Mouse (Mus musculus) neural tube, embryonic 13.5 days (tissue): ENCODE measurements around the gene Ppp2r2d. TPM values are rescaled to one million over a fixed set of nuclear protein-coding genes. Genes with fewer than 3 reads are reported as not detected.

ENCODE experiments used
- ATAC-seq: fragments of 200-750 bp; cut with Nextera tagmentation; 2 replicates; pipeline ENCODE4 v1.8.0; 2017; ENCODE audit warnings: low read depth, mild to moderate bottlenecking, moderate TSS enrichment, moderate library complexity
- H3K27ac ChIP-seq: fragments of 300-500 bp; sonication (generic); replicated peaks from 2 replicates; pipeline ENCODE4 v1.5.1; 2015; ENCODE audit warnings: moderate library complexity, mild to moderate bottlenecking, inconsistent platforms
- H3K27me3 ChIP-seq: fragments of 300-500 bp; sonication (generic); 2 replicates; pipeline ENCODE4 v1.6.1; 2015; ENCODE audit warnings: mild to moderate bottlenecking, inconsistent platforms
- H3K36me3 ChIP-seq: fragments of 300-500 bp; sonication (generic); 2 replicates; pipeline ENCODE4 v1.6.1; 2015; ENCODE audit warnings: mild to moderate bottlenecking, inconsistent platforms
- H3K4me1 ChIP-seq: fragments of 300-500 bp; sonication (generic); replicated peaks from 2 replicates; pipeline ENCODE4 v1.6.1; 2015; ENCODE audit warnings: inconsistent platforms
- H3K4me2 ChIP-seq: fragments of 300-500 bp; sonication (generic); 2 replicates; pipeline ENCODE4 v1.6.1; 2015; ENCODE audit warnings: inconsistent platforms, mild to moderate bottlenecking, moderate library complexity
- H3K4me3 ChIP-seq: fragments of 300-500 bp; sonication (generic); 2 replicates; pipeline ENCODE4 v1.5.1; 2015; ENCODE audit warnings: mild to moderate bottlenecking, inconsistent platforms
- H3K9ac ChIP-seq: fragments of 300-500 bp; sonication (generic); 2 replicates; pipeline ENCODE4 v1.6.1; 2015; ENCODE audit warnings: moderate library complexity, mild to moderate bottlenecking, inconsistent platforms
- H3K9me3 ChIP-seq: fragments of 300-500 bp; sonication (generic); 2 replicates; pipeline ENCODE4 v1.6.1; 2016; ENCODE audit warnings: inconsistent platforms
- WGBS: fragments of 180-500 bp; shearing (Covaris S2); methylation state at CpG from one replicate; pipeline ENCODE4 v1.1.7; 2015; 5-methylcytosine and 5-hydroxymethylcytosine counted together
- polyA plus RNA-seq: library from polyadenylated mRNA; unstranded; fragments of >200 nt; fragmentation: Nextera tagmentation; extraction: Ambion mirVana; gene quantifications from 2 replicates; pipeline ENCODE4 v1.2.1, GENCODE M21; 2015

Gene Ppp2r2d
- polyA plus RNA-seq, 1 experiment from 2014 or later, result 84.9 TPM

DNA sequence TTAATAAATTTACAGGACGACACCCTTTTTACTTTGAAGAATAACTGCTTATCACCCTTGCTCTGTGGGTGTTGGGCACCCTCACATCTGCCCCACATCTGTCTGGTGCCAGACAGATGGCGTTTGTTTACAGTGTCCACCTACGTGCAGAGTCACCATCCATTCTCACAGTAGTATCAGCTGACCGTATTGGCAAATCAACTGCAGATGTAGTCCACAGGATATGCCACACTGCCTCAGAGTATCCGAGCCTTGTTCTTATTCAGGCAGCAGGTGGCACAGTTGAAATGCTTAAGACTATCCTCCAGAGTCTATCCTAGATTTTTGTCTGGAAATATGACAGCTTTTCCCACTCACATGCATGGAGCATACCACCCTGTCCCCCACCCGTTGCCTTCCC, 21.4 kb downstream of the Ppp2r2d start:
- WGBS, result 81% methylated on average over 6 of the region's 6 CpGs
- Histone ChIP-seq H3K4me3 (no peak overlapping the region), H3K4me2 (no peak overlapping the region), H3K36me3 (peaks cover 44% of the 10 kb centered on the region), H3K9me3 (no peaks in the 10 kb centered on the region), H3K9ac (no peak overlapping the region), H3K27me3 (no peaks in the 10 kb centered on the region), H3K4me1 (peaks cover 9% of the 10 kb centered on the region; the same call in 1 of the 2 replicates), H3K27ac (no peak overlapping the region)
- no peak for ATAC-seq

DNA sequence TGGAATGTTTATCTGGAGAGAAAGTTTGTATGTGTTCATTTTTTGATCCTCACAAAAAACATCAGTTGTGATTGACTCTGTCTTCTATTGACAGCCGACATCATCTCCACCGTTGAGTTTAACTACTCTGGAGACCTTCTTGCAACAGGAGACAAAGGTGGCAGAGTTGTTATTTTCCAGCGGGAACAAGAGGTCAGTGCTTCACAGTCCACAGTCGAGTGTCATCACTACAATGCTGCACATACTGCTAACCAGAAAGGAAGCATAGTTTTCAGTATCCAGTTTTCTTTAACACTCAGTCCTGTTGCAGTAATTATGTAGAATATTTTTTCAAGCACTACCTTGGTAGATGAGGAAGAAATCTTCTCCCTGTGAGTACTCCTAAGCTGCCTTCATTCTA, 22.4 kb downstream of the Ppp2r2d start:
- peaks cover 54% of the 10 kb centered on the region for H3K36me3 ChIP-seq
- H3K27me3 ChIP-seq, result no peaks in the 10 kb centered on the region
- no peak overlapping the region for H3K4me3 ChIP-seq
- WGBS, result 93% methylated on average over 4 of the region's 4 CpGs
- H3K27ac ChIP-seq, result no peak overlapping the region
- H3K4me2 ChIP-seq, result no peak overlapping the region
- H3K9me3 ChIP-seq, result no peaks in the 10 kb centered on the region
- H3K9ac ChIP-seq, result no peak overlapping the region
- H3K4me1 ChIP-seq, result peaks cover 8% of the 10 kb centered on the region; the same call in 1 of the 2 replicates
- ATAC-seq, result no peak

GRCm38 (mm10) chr7:138872956-138873355, 27.1 kb downstream of the Ppp2r2d start:
- ATAC-seq, result no peak
- no peaks in the 10 kb centered on the region for H3K9me3 ChIP-seq
- H3K27me3 ChIP-seq, result no peaks in the 10 kb centered on the region
- H3K9ac ChIP-seq, result no peak overlapping the region
- H3K36me3 ChIP-seq, result peaks cover 97% of the 10 kb centered on the region
- H3K4me2 ChIP-seq, result no peak overlapping the region
- WGBS, result 82% methylated on average over 3 of the region's 3 CpGs
- H3K4me3 ChIP-seq, result no peak overlapping the region
- H3K4me1 ChIP-seq, result no peaks in the 10 kb centered on the region
- no peak overlapping the region for H3K27ac ChIP-seq

DNA sequence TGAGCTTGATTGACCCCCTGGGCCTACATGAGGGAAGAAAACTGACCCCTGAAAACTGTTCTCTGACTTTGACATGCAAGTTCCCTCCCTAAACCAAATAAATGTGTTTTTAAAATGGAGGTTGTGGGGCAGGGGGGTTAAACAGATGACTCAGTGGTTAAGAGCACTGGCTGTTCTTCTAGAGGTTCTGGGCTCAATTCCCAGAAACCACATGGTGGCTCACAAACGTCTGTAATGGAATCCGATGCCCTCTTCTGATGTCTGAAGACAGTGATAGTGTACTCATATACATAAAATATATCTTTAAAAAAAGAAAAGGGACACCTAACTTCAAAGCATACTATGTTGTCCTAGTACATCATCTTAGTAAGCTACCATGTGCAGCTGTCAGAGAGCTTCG, 29.2 kb downstream of the Ppp2r2d start:
- H3K4me2 ChIP-seq, result no peak overlapping the region
- 79% methylated on average over 3 of the region's 3 CpGs for WGBS
- H3K9ac ChIP-seq, result no peak overlapping the region
- H3K9me3 ChIP-seq, result no peaks in the 10 kb centered on the region
- no peak for ATAC-seq
- H3K27ac ChIP-seq, result no peak overlapping the region
- peaks cover 97% of the 10 kb centered on the region for H3K36me3 ChIP-seq
- no peaks in the 10 kb centered on the region for H3K27me3 ChIP-seq
- no peaks in the 10 kb centered on the region for H3K4me1 ChIP-seq
- no peak overlapping the region for H3K4me3 ChIP-seq

DNA sequence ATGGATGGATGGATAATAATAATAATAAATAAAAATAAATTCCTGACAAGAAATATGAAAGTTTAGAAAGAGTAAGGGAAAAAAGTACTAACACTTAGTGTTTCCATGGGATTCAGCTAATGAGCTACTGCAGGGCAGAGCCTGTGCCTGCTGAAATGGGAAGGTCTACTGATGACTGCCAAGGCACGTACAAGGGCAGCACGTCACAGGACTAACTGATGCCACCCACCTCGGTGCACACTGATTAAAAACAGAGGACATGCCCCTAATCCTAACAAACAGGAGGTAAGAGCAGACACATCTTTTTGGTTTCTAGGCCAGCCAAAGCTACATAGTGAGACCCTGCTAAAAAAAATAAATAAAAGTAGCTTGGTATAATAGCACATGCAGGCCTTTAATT, 37.8 kb downstream of the Ppp2r2d start:
- H3K27me3 ChIP-seq, result no peaks in the 10 kb centered on the region
- no peak overlapping the region for H3K4me2 ChIP-seq
- no peak overlapping the region for H3K27ac ChIP-seq
- peaks cover 62% of the 10 kb centered on the region for H3K36me3 ChIP-seq
- no peaks in the 10 kb centered on the region for H3K4me1 ChIP-seq
- no peak for ATAC-seq
- 97% methylated on average over 3 of the region's 3 CpGs for WGBS
- H3K9me3 ChIP-seq, result no peaks in the 10 kb centered on the region
- H3K9ac ChIP-seq, result no peak overlapping the region
- no peak overlapping the region for H3K4me3 ChIP-seq

- Histone ChIP-seq H3K4me3 (no peak overlapping the region), H3K9me3 (no peaks in the 10 kb centered on the region), H3K9ac (no peak overlapping the region), H3K27me3 (no peaks in the 10 kb centered on the region), H3K36me3 (peaks cover 43% of the 10 kb centered on the region), H3K27ac (no peak overlapping the region), H3K4me1 (no peaks in the 10 kb centered on the region), H3K4me2 (no peak overlapping the region)
- no peak for ATAC-seq
- 84% methylated on average over 13 of the region's 13 CpGs for WGBS
Measured at GRCm38 (mm10) chr7:138885365-138886289, 39.7 kb downstream of the Ppp2r2d start.

DNA sequence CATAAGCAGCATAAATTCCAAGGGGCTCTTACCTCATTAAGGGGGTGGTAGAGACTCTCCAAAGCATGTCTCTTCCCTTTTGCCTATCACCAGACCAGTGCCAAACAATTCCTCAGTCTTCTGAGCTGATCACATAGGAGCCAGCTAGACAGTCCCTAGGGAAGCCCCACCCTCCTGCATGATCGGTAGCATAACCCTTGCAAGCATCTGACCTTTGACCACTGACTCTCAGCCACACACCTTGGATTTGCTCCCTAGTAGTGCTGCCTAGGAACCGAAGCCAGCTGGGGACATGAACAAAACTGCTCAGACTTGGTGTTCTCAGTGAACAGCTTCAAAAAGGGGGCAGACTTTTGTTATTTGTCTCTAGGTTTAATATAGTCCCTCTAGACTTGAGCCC, 52.2 kb downstream of the Ppp2r2d start:
- WGBS, result 89% methylated on average over 2 of the region's 2 CpGs
- H3K27me3 ChIP-seq, result no peaks in the 10 kb centered on the region
- H3K36me3 ChIP-seq, result peaks cover 39% of the 10 kb centered on the region
- no peak for ATAC-seq
- no peaks in the 10 kb centered on the region for H3K4me1 ChIP-seq
- H3K4me2 ChIP-seq, result no peak overlapping the region
- H3K9ac ChIP-seq, result no peak overlapping the region
- no peaks in the 10 kb centered on the region for H3K9me3 ChIP-seq
- H3K27ac ChIP-seq, result no peak overlapping the region
- no peak overlapping the region for H3K4me3 ChIP-seq

GRCm38 (mm10) chr7:138898743-138899142, 52.9 kb downstream of the Ppp2r2d start:
- no peak overlapping the region for H3K9ac ChIP-seq
- ATAC-seq, result no peak
- WGBS, result 92% methylated on average over 4 of the region's 4 CpGs
- H3K4me1 ChIP-seq, result no peaks in the 10 kb centered on the region
- H3K36me3 ChIP-seq, result peaks cover 34% of the 10 kb centered on the region
- no peak overlapping the region for H3K4me2 ChIP-seq
- H3K27me3 ChIP-seq, result no peaks in the 10 kb centered on the region
- no peaks in the 10 kb centered on the region for H3K9me3 ChIP-seq
- no peak overlapping the region for H3K27ac ChIP-seq
- H3K4me3 ChIP-seq, result no peak overlapping the region

DNA sequence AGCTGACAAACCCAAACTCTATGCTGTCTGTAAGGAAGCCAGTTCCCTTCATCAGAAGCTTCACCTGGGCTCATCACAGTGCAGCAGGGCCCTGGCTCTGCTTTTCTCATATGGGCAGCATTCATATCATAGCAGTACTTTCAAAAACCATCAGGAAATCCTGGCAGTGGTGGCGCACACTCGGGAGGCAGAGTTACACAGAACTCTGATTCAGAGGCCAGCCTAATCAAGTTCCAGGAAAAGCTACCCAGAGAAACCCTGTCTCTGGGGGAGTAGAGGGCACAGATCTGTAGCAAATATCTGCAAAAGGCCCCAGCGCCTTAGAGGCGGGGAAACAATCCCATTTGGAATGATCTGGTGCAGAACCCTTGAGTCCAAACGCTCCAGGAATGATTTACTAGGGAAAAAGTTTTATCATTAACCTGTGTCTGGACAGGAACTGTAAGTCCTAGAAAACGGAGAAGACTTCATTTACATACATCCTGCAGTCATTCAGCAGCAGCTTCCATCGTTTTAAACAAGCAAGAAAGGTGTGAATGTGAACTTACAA, 58.1 kb downstream of the Ppp2r2d start:
- Histone ChIP-seq H3K4me2 (no peak overlapping the region), H3K9ac (no peak overlapping the region), H3K4me3 (no peak overlapping the region), H3K4me1 (peaks cover 26% of the 10 kb centered on the region), H3K9me3 (no peaks in the 10 kb centered on the region), H3K36me3 (no peaks in the 10 kb centered on the region), H3K27me3 (no peaks in the 10 kb centered on the region), H3K27ac (no peak overlapping the region)
- WGBS, result 77% methylated on average over 7 of the region's 7 CpGs
- ATAC-seq, result no peak

DNA sequence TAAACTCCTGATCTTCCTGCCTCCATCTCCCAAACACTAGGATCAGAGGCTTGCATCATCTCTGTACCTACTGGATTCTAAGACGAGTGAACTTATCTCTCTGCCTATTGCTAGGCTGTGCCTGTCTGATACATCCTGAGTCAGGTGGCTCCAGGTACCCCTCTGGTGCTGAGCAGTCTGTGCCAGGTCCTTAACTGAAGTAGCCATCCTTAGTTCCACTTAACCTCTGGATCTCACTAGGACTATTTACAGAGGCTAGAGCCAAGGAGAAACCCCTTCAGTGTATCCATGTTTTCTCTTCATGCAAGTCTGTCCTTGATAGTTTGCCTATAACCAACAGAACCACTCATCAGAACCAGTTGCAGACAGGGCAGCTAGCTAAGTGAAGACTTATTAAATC, 60.6 kb downstream of the Ppp2r2d start:
- ATAC-seq, result no peak
- Histone ChIP-seq H3K36me3 (no peaks in the 10 kb centered on the region), H3K4me3 (no peak overlapping the region), H3K9me3 (no peaks in the 10 kb centered on the region), H3K27me3 (peaks cover 11% of the 10 kb centered on the region), H3K9ac (no peak overlapping the region), H3K27ac (no peak overlapping the region), H3K4me1 (peaks cover 34% of the 10 kb centered on the region), H3K4me2 (peak overlapping the region; percentile 70)
- WGBS, result 81% methylated on average over 1 of the region's 1 CpGs

DNA sequence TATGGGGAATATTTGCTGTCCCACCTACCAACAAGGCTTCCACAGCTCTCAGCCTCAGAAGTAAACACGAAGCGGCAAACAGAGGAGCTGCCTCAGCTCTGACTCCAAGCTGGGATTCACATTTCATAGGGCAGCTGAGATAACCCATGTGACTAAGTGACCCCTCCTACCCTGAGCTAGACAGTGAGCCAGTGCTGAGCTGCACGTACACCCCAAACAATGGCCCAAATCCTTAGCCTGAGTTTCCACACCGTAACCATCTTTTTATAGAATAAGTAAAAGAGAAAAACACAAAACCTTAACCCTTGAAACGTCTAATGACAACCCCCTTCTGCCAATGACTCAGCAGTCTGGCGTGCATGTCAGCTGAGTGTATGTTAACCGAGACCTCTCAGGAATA, 61.2 kb downstream of the Ppp2r2d start:
- peaks cover 34% of the 10 kb centered on the region for H3K4me1 ChIP-seq
- H3K9me3 ChIP-seq, result no peaks in the 10 kb centered on the region
- peaks cover 17% of the 10 kb centered on the region for H3K27me3 ChIP-seq
- H3K9ac ChIP-seq, result no peak overlapping the region
- H3K4me2 ChIP-seq, result peak overlapping the region; percentile 70
- H3K36me3 ChIP-seq, result no peaks in the 10 kb centered on the region
- no peak overlapping the region for H3K4me3 ChIP-seq
- no peak for ATAC-seq
- WGBS, result 11% methylated on average over 7 of the region's 7 CpGs
- no peak overlapping the region for H3K27ac ChIP-seq

DNA sequence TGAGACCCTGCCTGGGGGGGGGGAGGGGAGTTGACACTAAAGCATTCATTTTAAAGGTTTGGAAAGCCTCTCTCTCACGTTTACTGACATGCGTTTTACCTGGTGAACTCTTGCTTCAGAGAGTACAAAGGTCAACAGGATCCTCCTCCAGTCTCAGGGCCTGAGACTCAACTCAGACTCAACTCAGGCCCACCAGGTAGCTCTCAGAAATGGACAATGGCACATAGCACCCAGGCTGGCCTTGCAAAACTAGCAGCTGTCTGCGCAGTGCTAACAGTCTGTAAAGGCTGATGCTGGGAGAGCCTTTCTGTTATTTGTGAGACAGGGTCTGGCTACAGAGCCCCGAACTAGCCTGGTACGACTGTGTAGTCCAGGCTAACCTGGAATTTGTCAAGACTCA, 62.1 kb downstream of the Ppp2r2d start:
- Histone ChIP-seq H3K36me3 (no peaks in the 10 kb centered on the region), H3K27me3 (peaks cover 18% of the 10 kb centered on the region), H3K4me3 (peak overlapping the region; percentile 77), H3K9me3 (no peaks in the 10 kb centered on the region), H3K27ac (no peak overlapping the region), H3K4me1 (peaks cover 34% of the 10 kb centered on the region), H3K4me2 (peak overlapping the region; percentile 70), H3K9ac (0 out of 2 replicates have a peak overlapping the region, but pooled peaks have one; percentile 88)
- no peak for ATAC-seq
- WGBS, result 66% methylated on average over 5 of the region's 5 CpGs
